Mouse (Mus musculus): ENCODE measurements around the gene Susd3.
A peak's percentile ranks its signal among the peaks of the same experiment; 100 is the strongest.

Susd3 gene

GRCm38 (mm10) chr13:49246626-49247025 lies 1.9 kb downstream of the Susd3 start:
- no peak for DNase-seq (ENCODE audit: extremely low read depth, low read depth)

GRCm38 (mm10) chr13:49246011-49246410 lies 2.5 kb downstream of the Susd3 start:
- DNase-seq (ENCODE audit: extremely low read depth, low read depth), result no peak

- no peak for DNase-seq (ENCODE audit: extremely low read depth, low read depth)
These were observed 3.3 kb downstream of the Susd3 start for GRCm38 (mm10) chr13:49245251-49245650.

- peak; percentile 98 for DNase-seq (ENCODE audit: extremely low read depth, low read depth)
These were observed 5.0 kb downstream of the Susd3 start for GRCm38 (mm10) chr13:49243492-49243891.

GRCm38 (mm10) chr13:49242321-49243065 lies 6.0 kb downstream of the Susd3 start:
- DNase-seq (ENCODE audit: extremely low read depth, low read depth), result peak; percentile 100

GRCm38 (mm10) chr13:49238737-49239136 lies 9.8 kb downstream of the Susd3 start:
- no peak for DNase-seq (ENCODE audit: extremely low read depth, low read depth)

GRCm38 (mm10) chr13:49237617-49238016 lies 10.9 kb downstream of the Susd3 start:
- DNase-seq (ENCODE audit: extremely low read depth, low read depth), result no peak

- no peak for DNase-seq (ENCODE audit: extremely low read depth, low read depth)
These were observed 13.8 kb downstream of the Susd3 start for GRCm38 (mm10) chr13:49234711-49235110.

GRCm38 (mm10) chr13:49233792-49234572 lies 14.5 kb downstream of the Susd3 start:
- no peak for DNase-seq (ENCODE audit: extremely low read depth, low read depth)

GRCm38 (mm10) chr13:49225633-49226032 lies 22.9 kb downstream of the Susd3 start:
- no peak for DNase-seq (ENCODE audit: extremely low read depth, low read depth)

GRCm38 (mm10) chr13:49225159-49225558 lies 23.3 kb downstream of the Susd3 start:
- DNase-seq (ENCODE audit: extremely low read depth, low read depth), result no peak

GRCm38 (mm10) chr13:49224729-49225128 lies 23.8 kb downstream of the Susd3 start:
- DNase-seq (ENCODE audit: extremely low read depth, low read depth), result no peak

GRCm38 (mm10) chr13:49224314-49224713 lies 24.2 kb downstream of the Susd3 start:
- DNase-seq (ENCODE audit: extremely low read depth, low read depth), result no peak

- DNase-seq (ENCODE audit: extremely low read depth, low read depth), result no peak
These were observed 27.6 kb downstream of the Susd3 start for GRCm38 (mm10) chr13:49220912-49221311.

- DNase-seq (ENCODE audit: extremely low read depth, low read depth), result no peak
These were observed 29.1 kb downstream of the Susd3 start for GRCm38 (mm10) chr13:49219367-49219766.

- DNase-seq (ENCODE audit: extremely low read depth, low read depth), result no peak
These were observed 29.9 kb downstream of the Susd3 start for GRCm38 (mm10) chr13:49218651-49219050.

GRCm38 (mm10) chr13:49216808-49217561 lies 31.5 kb downstream of the Susd3 start:
- DNase-seq (ENCODE audit: extremely low read depth, low read depth), result no peak

GRCm38 (mm10) chr13:49216220-49216552 lies 32.3 kb downstream of the Susd3 start:
- DNase-seq (ENCODE audit: extremely low read depth, low read depth), result no peak

- DNase-seq (ENCODE audit: extremely low read depth, low read depth), result peak; percentile 89
These were observed 32.8 kb downstream of the Susd3 start, which contains the start of gene Card19 for GRCm38 (mm10) chr13:49215504-49216219. Card19 (minus strand) TSS chr13:49216037.

GRCm38 (mm10) chr13:49215128-49215503 lies 33.4 kb downstream of the Susd3 start:
- DNase-seq (ENCODE audit: extremely low read depth, low read depth), result no peak

GRCm38 (mm10) chr13:49214454-49214853 lies 34.1 kb downstream of the Susd3 start:
- DNase-seq (ENCODE audit: extremely low read depth, low read depth), result peak; percentile 30
